Mouse (Mus musculus): ENCODE measurements around the gene Cask.

Cask gene

DNA sequence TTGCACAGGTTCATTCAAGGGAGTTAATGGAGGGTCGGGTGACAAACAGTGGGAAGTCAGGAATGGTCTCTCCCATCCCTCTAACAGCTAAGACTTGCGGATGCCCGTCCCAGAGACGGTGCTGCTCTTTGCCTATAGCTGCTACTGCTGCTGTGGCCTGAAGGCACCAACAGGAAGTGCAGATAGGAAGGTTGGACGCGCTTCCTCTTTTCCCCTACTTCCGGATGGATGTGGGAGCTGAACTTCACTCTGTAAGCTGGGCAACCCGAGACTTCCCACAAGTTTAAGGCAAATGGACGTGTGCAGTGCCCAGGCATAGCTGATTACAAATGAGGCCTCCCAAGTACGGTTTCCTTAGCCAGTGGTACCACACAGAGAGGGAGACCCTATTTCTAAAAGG lies 333.1 kb downstream of the Cask start:
- no peak for DNase-seq (ENCODE audit: low spot score in 2 of 2)

DNA sequence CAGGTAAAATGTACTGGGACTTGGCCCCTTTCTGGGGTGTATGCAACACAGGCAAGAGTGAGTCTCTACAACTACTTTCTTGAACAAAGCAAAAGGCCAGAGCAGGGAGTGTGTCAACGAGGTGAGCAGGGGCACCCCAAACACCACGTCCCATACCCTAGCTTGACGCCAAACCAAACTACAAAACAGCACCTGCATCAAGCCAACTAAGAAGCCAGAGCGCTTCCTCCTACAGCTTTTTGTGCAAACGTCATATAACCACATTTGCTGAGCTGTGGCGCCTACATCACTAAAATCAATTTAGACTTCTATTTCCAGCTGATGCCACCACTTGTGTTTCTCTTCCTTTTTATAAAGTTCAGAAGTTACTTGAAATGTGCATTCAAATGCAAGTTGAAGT lies 334.7 kb downstream of the Cask start:
- no peak for DNase-seq (ENCODE audit: low spot score in 2 of 2)

DNA sequence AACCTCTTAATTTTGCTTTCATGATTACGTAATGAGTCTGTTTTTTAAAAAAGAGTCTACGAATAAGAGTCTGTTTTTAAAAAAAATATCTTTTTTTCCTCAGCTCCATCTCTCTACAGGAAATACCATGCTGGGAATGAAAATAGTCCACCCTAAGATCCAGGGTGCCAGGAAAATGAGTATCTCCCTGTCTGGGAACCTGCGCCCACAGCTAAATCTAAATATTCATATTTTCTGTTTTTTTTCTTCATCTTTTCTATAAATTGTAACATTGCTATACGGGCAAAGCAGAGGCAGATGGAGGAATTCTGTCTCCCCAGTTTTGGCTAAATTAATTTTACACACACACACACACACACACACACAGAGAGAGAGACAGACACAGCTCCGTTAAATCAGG lies 337.3 kb downstream of the Cask start:
- no peak for DNase-seq (ENCODE audit: low spot score in 2 of 2)

DNA sequence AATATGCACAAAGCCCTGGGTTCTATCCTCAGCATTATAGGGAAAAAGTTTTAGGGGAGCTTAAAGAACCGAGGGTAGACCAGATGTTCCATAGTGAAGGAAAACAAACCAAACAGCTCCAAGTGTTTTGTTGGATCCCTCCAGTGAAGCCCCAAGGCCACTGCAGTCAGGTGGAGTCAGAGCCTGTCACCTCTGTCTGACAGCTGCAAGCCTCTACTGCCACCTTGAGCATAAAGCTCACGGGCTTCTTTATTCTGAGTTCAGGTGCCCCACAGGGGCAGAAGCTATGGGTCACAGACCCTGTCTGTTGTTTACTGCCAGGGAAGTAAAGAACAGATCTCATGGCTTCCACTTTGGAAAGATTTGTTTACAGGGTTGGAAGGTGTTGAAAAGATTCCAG lies 338.0 kb downstream of the Cask start:
- DNase-seq (ENCODE audit: low spot score in 2 of 2) = no peak

DNA sequence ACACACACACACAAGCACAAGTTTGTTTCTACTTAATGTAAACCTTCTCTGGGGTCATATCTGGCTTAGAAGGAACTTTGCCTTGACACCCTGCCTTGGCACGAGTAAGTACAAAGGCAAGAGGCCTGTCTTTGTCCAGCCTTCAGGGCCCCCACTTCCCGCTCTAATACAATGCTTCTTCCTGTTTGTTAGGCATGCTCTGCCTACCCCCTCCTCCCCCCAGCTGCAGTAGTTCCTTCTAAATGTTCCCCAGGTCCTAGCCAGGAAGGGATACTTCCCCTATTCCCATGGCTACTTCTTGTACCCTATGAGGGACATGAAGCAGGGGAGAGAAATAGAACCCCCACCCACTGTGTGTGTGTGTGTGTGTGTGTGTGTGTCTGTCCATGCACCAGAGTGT lies 344.8 kb downstream of the Cask start:
- no peak for DNase-seq (ENCODE audit: low spot score in 2 of 2)

DNA sequence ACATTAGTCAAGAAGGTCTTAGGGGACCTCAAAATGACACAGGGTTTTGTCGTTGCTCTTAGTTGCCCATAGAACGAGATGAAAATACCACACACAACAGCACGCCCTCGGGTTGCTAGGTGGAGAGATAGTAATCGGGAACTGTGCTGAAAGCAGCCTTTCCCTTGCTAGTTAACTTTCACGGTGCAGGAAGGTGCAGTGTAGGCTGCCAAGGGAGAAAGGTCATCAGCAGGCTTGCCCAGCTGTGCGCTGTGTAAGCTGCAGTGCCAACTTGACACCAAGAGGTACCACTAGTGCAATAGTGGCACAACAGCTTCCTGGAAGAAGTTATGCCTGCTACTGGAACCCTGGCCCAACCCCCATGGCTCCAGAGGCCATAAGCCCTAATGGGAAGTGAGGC lies 346.8 kb downstream of the Cask start:
- no peak for DNase-seq (ENCODE audit: low spot score in 2 of 2)

DNA sequence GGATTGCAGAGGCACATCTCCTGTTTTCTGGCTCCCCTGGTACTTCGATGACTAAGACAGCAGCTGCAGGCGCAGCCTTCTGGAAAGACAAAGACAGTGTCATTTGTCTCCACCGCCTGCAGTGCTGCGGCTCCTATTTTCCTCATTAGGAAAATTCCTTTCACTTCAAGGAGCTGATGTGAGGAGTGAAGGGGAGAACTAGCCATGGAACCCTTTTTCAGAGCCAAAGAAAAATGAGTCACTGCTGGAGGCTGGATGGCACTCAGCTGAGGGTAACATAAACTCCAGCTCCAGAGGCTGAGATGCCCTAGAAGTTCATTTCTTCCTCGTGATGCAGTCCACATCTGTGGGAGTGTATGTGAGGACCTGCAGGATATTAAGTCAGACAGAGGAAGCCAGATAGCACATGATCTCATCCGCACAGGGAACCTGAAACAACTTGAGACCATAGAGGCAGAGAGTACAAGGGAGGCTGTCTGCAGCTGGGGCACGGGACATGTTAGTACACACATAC lies 348.2 kb downstream of the Cask start:
- DNase-seq (ENCODE audit: low spot score in 2 of 2) = no peak

DNA sequence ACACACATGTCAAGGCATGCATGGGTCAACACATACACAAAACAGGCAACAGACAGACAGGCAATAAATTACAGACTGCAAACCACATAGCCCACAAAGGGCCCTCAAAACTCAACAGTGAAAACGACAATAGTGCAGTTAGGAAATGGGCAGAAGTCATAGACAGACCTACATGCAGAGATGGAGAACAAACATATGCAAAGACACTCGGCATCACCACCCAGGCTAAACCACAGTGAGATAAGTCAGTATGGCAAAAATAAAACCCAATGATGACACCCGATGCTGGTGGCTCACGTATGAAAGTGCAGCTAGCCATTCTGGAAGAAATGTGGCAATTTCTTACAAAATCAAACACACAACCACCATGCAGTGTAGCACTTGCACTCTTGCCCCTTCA lies 350.9 kb downstream of the Cask start:
- DNase-seq (ENCODE audit: low spot score in 2 of 2) = no peak

DNA sequence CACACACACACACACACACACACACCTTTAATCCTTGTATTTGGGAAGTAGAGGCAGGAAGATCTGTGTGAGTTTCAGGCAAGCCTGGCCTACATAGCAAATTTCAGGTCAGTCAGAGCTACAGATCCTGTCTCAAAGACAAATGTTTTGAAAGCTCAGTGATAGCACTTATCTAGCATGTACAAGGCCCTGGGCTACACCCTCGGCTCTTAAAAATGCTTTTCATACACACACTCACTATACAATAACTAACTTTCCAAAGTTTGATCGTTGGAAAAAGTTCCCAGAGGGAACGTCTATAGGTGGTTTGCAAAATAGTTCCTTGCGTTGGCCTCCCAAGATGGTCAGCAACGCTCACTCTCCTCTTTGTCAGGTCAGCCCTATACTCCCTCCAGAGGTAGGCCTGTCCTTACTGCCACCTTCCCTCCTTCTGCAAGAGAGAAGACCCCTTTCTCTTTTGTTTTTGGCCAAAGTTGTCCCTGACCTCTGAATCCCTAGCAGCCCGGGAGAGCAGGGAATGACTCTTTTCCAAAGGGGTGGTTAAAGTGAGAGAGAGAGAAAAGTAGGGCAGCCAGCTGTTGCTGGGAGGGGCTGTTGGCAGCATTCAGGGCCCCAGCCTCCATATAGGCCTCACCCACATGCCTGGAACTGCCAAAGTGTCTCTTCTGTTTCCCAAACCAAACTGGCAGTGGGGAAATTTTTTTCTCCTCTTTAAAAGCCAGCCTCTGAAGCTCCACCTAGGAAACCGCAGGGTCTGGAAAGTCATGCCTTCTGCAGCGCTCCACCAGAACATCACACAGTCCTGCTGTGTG lies 356.1 kb downstream of the Cask start:
- DNase-seq (ENCODE audit: low spot score in 2 of 2) = no peak

DNA sequence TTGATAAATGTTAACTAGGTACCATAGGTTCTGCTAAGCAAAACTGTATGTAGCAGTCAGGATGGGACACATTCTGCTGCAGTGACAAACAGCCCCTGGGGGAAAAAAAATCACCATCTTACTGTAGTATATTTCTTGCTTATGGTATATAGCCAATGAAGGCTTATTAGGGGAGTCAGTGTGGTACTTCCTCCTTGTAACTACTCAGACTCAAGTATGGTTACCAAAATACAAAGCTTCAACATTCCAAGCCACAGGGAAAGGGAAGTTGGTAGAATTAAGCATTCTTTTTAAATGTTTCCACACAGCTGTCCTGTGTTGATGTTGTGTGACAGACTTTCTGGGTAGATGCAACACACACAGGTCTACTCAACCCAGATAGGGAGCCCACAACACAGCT lies 358.2 kb downstream of the Cask start:
- DNase-seq (ENCODE audit: low spot score in 2 of 2) = no peak

DNA sequence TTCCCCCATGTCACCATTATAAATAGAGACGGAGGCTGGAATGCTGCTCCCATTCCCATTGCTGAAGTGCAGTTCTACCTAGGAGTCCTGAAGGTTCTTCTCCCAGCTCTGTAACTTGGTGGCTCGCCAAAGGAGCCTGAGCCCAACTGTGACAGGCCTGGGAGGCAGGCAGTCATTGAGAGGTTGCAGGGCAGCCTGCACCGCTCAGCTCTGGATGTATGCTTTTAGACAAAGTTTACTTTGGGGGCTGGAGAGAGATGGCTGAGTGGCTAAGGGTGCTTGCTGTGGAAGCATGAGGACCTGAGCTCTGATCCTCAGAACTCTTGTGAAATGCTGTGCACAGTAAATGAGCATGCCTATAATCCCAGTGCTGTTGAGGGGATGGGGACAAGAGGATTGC lies 360.2 kb downstream of the Cask start:
- DNase-seq (ENCODE audit: low spot score in 2 of 2) = no peak

DNA sequence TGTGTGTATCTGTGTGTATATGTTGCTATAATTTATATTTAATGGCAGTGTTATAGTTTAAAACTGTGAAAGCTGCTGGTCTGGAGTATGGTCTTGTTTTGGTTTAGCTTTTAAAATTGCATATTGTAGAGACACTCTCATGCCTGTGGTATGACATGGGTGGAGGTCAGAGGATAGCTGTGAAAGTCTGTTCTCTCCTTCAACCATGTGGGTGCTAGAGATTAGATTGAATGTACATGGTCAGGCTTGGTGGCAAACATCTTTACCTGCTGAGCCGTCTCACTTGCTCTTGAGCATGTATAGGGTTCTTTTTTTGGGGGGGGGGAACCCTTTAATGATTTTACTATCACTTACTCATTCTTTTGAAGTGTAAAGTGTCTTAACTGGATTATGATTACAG lies 361.4 kb downstream of the Cask start:
- no peak for DNase-seq (ENCODE audit: low spot score in 2 of 2)

DNA sequence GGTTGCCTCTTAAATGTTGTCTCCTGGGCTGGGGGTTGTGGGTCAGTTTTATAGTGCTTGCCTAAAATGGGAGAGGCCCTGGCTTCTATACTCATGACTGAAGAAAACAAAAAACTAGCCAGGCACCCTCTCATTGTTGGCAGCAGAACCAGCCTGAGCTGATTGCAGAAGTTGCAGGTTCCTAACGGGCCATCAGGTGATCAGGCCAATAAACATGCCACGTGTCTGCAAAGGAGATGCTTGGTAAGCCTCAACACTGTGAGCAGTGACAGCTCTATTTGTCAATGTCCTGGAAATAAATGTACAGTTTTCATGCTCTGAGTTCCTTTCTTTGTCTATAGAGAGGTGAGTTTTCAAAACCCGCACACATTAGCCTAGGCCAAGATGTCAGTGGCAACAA lies 362.2 kb downstream of the Cask start:
- no peak for DNase-seq (ENCODE audit: low spot score in 2 of 2)

DNA sequence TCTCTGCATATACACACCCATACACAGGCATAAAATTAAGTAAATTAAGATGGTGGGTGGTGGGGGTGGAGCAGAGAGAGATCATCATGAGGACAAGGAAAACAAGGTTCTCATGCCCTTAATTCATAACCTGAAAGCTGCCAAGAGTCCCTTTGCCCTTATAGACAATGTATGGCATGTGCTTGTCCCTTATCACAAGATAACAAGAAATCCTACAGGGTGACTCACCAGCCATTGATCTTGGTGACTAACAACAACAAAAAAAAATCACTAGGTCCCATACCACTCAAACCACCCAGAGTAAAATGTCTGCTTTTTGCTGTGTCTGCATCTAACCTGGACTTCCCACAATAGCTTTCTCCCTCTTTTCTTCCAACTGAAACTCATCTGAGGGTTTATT lies 366.7 kb downstream of the Cask start:
- DNase-seq (ENCODE audit: low spot score in 2 of 2) = no peak

DNA sequence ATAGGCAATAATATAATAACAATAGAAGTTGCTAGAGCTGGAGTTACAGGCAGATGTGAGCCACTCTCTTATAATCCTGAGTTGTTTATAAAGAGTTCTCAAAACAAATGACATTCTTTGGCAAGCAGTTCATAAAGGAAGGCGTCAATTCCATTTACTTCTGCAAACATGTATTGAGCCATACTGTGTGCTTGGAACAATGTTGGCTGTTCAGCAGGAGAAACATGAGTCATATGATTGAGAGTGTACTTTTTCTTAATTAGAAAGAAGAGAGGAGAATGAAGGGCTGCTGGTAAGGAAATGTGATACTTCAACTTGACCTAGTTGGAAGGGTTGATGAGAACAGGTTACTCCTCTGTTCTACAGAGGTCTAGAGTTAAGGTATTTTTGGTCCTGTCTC lies 368.6 kb downstream of the Cask start:
- DNase-seq (ENCODE audit: low spot score in 2 of 2) = no peak

DNA sequence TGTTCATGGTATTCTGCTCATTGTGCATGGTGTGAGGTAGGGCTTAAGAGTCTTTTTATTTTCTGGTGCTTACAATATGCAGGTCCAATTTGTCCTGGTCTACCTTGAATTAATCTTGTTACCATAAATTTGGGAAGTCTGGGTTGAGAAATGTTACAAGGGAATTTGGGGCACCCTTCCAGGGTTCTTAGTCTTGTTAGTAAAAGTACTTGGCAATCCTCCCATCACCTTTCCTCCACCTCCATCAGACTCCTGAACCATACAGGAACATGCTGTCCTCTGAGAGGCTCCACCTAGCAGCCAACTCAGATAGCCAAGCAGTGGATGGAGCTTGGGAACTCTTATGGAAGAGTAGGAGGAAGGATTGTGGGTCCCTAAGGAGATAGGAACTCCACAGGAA lies 371.6 kb downstream of the Cask start:
- DNase-seq (ENCODE audit: low spot score in 2 of 2) = no peak

DNA sequence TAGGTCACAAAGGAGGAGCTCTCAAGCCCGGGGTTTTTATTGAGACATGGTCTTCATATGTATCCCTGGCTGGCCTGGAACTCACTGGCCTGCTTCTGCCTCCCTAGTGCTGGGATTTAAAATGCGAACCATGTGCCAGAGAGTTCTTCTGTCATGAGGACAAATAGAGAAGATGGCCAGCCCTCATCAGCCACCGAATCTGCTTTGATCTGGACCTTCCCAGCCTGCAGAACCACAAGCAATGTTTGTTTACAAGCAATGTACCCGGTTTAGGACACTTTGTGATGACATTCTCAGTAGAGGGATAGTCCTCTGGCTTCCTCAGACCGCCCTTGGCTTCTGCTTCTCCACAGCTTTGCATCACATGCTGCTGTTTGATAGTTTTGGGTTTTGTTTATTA lies 372.9 kb downstream of the Cask start:
- no peak for DNase-seq (ENCODE audit: low spot score in 2 of 2)

DNA sequence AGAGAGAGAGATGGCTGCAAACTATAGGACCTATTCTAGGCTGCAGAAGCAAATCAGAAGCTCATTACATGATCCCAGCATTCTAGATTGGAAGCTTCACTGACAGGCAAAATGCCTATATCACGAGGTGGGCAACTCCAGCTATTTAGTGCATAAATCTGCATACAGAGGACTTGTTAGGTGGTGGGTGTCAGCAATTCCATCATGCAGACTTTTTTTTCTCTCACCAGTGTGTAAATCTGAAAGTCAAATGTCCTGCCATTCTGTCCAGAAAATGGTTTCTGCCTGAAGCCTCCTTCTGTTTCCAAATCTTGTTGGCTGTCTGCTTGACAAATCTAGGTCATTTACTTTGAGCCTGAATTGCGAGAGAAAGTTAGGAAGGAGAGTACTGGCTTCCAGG lies 373.6 kb downstream of the Cask start:
- DNase-seq (ENCODE audit: low spot score in 2 of 2) = no peak

DNA sequence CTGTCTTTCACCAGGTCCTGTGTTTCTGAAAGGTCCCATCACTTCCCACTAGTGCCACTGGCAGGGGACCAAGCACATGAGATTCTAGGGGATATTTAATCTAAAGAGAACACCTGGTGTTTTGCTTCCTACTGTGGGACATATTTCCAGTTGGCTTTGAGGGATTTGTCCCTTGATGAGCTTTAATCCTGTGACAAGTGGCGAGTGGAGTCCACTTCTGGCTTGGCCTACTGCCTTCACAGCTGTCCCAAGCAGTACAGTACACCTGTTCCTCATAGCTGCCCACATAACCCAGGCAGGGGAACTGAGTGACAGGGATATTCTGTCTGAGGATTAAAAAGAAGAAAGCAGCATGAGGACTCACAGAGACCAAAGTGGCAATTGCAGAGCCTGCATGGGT lies 375.8 kb downstream of the Cask start:
- no peak for DNase-seq (ENCODE audit: low spot score in 2 of 2)

DNA sequence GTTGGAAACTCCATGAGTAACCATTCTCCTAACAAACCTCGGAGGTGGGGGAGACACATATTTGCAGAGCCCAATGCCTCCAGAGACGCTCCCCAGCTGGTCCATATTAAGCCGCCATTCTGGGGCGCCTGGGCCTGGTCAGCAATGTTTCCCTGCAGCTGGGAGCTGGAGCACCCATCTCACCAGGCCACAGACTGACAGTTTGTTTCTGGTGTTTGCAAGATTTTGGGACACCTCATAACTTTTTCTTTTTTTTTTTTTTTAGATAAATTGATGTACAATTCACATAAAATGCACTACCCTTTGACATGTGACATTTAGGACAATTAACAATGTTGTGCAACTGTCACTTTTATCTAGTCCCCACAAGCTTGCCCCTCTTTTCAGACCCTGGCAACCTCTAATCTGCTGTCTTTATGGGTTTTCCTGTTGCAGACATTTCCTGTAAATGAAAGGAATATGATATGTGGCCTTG lies 378.4 kb downstream of the Cask start:
- DNase-seq (ENCODE audit: low spot score in 2 of 2) = no peak

DNA sequence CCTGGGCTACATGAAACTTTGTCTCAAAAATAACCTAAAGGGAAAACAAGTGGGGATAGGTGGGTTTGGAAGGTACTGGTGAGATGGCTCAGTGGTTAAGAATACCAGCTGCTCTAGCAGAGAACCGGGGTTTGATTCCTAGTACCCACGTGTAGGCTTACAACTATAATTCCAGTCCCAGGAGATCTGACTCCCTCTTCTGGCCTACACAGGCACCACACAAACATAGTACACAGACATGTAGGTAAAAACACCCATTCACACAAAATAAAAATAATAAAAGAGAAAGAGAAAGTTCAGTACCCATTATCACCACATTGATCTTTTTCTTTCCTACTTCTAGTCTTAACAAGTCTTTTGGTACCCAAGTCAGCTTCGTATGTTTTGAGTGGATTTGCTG lies 379.2 kb downstream of the Cask start:
- DNase-seq (ENCODE audit: low spot score in 2 of 2) = no peak

DNA sequence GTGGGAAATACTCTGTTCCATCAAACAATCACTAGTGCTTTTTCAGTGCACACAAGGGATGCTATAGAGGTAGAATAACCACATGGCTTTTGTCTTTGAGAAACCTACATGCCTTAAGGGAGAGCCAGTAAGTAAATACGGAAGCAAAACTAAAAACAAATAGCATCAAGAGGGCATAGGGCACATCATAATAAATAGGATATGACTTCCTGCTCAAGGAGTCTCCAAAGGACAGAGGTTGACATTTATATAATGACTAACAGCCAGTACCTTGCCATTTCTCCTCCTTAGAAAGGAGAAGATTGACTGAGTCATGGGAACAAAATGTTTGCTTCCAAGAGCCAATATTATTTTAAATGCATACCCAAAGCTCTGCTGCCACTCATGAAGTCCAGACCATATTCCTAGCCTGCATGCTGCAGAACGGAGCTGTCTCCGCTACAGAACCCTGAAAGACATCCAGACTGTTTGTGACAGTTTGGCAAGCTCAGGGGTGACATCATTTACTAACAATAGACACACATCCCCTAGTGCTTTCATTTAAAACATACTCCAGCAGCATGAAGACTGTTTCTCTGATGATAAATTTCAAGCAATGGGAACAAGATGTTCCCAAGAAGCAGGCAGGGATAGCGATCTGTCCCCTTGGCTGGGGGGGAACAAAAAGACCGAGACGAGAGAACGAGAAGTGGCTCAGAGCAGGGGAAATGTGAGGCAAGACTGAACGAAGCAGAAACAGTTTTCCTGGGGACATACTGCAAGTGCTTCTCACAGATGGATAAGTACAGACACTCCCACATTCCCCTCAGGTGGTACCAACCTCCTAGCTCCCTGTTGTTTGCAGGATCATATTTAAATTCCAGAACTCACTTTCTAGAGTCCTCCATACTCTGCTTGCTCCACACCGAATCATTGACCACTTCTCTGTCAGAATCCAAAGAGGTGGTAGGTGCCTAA lies 381.7 kb downstream of the Cask start:
- peak in 1 of 2 experiments; percentile 27 for DNase-seq (ENCODE audit: low spot score in 2 of 2)

DNA sequence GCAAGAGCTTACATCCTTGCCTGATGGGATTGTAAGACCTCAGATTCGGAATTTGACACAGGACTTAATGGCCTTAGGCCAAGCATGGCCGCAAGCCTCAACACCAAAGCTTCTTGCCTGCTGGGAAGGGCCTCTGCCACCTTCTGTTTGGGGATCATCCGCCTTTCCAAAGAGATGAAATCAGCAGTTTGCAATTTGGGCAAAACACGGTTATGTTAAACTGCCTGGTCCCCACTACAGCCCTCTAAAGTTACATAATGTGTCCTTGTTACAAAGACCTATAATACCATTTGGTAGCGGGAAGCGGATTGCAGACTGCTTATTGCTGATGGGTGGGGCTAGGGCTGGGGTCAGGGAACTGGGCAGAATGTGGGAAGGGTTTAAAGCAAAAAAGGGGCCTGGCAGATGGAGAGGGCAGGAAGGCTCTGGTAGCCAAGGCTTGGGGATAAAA lies 384.0 kb downstream of the Cask start:
- no peak for DNase-seq (ENCODE audit: low spot score in 2 of 2)

All from urinary bladder, postnatal 36 days (tissue).